Mouse (Mus musculus): ENCODE results near the gene Olfr1090.

Gene Olfr1090

GRCm38 (mm10) chr2:86758893-86759292 lies at the start of gene Olfr1090:
Olfr1090 (minus strand) TSS chr2:86758993.
- in situ Hi-C loops (cut with MboI, MseI): no loop called here

DNA sequence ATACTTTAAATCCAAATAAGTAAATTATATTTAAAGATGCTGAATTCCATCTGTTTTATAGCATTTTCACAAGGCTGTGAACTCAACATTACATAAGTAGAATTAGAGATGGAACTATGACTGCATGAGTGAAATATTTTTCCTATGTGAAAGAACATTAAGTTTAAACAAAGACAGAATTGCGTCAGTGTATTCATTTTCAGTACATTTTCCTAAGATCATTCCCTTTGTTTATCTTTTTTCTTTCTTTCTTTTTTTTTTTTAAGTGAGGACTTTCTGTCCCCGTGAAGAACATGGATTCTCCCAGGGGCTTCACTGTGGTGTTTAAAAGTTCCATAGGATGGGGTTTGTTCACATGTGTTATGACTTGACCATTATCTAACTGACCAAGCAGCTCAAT lies 23.4 kb upstream of the Olfr1090 start, which contains the start of gene Olfr1093:
Gene Olfr1093, plus strand, starts transcription at position 301 of the 400 bp plus-strand sequence.
- in situ Hi-C loops (cut with MboI, MseI): no loop called here

- in situ Hi-C loops (cut with MboI, MseI): no loop called here
Measured at GRCm38 (mm10) chr2:86761050-86761449, 2.3 kb upstream of the Olfr1090 start.

DNA sequence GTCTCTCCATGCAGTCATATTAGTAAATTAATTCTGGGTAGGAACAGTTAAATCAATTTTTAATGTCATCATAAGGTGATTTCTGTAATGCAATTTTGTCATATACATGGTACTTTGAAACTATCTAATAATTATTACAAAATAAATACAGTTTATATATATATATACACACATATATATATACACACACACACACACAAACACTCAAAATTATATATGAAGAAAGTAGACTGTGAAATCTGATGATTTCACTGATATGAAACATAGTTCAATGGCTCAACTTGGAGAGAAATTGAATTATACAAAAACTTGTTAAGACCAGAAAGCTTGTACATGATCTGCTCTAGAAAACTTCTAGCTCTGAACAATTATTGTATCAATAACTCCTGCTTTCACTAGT lies 25.2 kb downstream of the Olfr1090 start, which contains the start of gene Olfr1089:
Gene Olfr1089, minus strand, starts transcription at position 101 of the 400 bp plus-strand sequence.
- in situ Hi-C loops (cut with MboI, MseI): no loop called here
